Mouse (Mus musculus) bone marrow, adult 2 months (tissue): ENCODE measurements around the gene Cdh20. TPM values are rescaled to one million over a fixed set of nuclear protein-coding genes. Genes with fewer than 3 reads are reported as not detected.

ENCODE experiments used
- H3K27ac ChIP-seq: fragments of 200-500 bp; 2 replicates; pipeline ENCODE4 v1.5.1; 2012; ENCODE audit warnings: low read depth, mild to moderate bottlenecking, control low read depth, inconsistent platforms, low read length; ENCODE audit not compliant: control insufficient read depth, poor library complexity, insufficient read depth
- H3K4me1 ChIP-seq: fragments of 200-500 bp; 2 replicates; pipeline ENCODE4 v1.6.1; 2011; ENCODE audit warnings: low read length; ENCODE audit not compliant: control insufficient read depth, insufficient read depth
- H3K4me3 ChIP-seq: fragments of 200-500 bp; replicated peaks from 2 replicates; pipeline ENCODE3; 2011; ENCODE audit warnings: mild to moderate bottlenecking, low read depth, low read length, control low read depth; ENCODE audit not compliant: control insufficient read depth
- CTCF ChIP-seq: fragments of 200-500 bp; IDR thresholded peaks from 2 replicates; pipeline ENCODE4 v1.5.1; 2011; ENCODE audit warnings: low read length, control low read depth; ENCODE audit not compliant: control insufficient read depth, insufficient read depth
- POLR2A ChIP-seq: fragments of 200-500 bp; IDR thresholded peaks from 2 replicates; pipeline ENCODE4 v1.6.1; 2011; ENCODE audit warnings: low read depth, mild to moderate bottlenecking, control low read depth, low read length, borderline replicate concordance; ENCODE audit not compliant: control insufficient read depth
- WGBS: fragments of 180-500 bp; shearing (Covaris S2); methylation state at CpG from one replicate; pipeline ENCODE4 v1.1.7; 2018; 5-methylcytosine and 5-hydroxymethylcytosine counted together
- polyA plus RNA-seq: library from polyadenylated mRNA; stranded (reverse); fragments of >200 nt; gene quantifications from 2 replicates; pipeline ENCODE4 v1.2.4, GENCODE M21; 2011; ENCODE audit warnings: low replicate concordance; ENCODE audit not compliant: missing spikeins, insufficient read depth, insufficient read length

The Cdh20 gene
- polyA plus RNA-seq, 1 experiment: not detected

GRCm38 (mm10) chr1:104848256-104848919 is 80.1 kb downstream of the Cdh20 start:
- TF ChIP-seq CTCF: no peak
- TF ChIP-seq POLR2A: no peak
- no peak overlapping the region for H3K4me3 ChIP-seq
- no peaks in the 10 kb centered on the region for H3K4me1 ChIP-seq
- no peak overlapping the region for H3K27ac ChIP-seq
- 59% methylated on average over 2 of the region's 2 CpGs for WGBS

DNA sequence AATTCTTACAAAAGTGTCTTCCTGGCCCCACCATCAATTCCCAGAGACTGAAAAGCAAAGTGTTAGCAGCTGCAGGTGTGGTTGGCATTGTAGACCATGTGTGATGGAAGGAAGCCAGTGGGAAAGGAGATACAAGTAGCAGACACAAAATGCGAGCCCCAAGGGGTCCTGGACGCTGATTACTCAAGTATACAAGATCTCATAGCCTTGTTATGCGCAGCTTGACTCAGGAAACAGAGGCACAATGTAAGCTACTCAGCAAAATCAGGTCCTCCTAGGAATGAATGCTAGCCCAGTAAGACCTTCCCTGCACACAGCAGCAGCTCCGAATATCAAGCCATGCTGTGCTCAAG is 80.6 kb downstream of the Cdh20 start:
- TF ChIP-seq POLR2A (no peak), CTCF (no peak)
- 72% methylated on average over 4 of the region's 4 CpGs for WGBS
- no peaks in the 10 kb centered on the region for H3K4me1 ChIP-seq
- no peak overlapping the region for H3K4me3 ChIP-seq
- no peak overlapping the region for H3K27ac ChIP-seq

GRCm38 (mm10) chr1:104877384-104877783 is 109.1 kb downstream of the Cdh20 start:
- H3K27ac ChIP-seq: no peak overlapping the region
- H3K4me1 ChIP-seq: no peaks in the 10 kb centered on the region
- no peak overlapping the region for H3K4me3 ChIP-seq
- WGBS: 79% methylated on average over 1 of the region's 1 CpGs
- no peak for TF ChIP-seq CTCF
- TF ChIP-seq POLR2A: no peak

DNA sequence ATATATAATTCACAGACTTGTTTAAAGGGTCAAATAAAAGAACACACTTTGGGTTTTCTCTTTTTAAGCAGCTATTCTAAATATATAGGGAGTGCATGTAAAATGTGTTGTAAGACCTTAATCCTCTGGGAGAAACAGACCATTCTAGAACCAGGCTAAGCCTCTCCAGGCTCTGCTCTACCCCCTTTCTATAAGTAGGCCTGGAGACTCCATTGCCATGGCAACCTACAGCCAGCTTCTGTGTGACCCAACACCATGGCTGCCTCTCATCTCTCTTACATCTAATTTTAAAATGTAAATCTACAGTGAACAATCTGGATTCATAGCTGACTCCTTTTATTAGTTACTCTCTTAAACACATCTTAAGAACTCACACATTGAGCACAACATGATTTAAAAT is 133.5 kb downstream of the Cdh20 start:
- Histone ChIP-seq H3K4me1 (no peaks in the 10 kb centered on the region), H3K27ac (no peak overlapping the region), H3K4me3 (no peak overlapping the region)
- TF ChIP-seq CTCF (no peak), POLR2A (no peak)

DNA sequence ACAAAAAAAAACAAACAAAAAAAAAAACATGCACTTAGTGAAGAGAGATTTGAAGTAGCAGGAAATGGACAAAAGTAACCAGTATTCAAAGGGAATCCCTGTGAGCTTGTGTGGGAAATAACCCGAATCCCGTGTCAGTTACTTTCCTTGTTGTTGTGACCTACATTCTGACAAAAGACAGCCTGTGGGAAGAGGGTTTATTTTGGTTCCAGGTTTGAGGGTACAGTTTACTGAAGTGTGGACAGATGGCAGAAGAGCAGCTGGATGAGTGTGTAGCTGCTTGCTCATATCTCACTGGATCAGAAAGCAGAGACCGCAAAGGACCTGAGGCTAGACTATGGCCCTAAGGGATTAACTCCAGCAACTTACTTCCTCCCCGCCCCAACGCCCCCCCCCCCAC is 135.1 kb downstream of the Cdh20 start:
- H3K4me1 ChIP-seq: no peaks in the 10 kb centered on the region
- no peak overlapping the region for H3K4me3 ChIP-seq
- TF ChIP-seq CTCF (no peak), POLR2A (no peak)
- no peak overlapping the region for H3K27ac ChIP-seq
- 65% methylated on average over 5 of the region's 5 CpGs for WGBS

DNA sequence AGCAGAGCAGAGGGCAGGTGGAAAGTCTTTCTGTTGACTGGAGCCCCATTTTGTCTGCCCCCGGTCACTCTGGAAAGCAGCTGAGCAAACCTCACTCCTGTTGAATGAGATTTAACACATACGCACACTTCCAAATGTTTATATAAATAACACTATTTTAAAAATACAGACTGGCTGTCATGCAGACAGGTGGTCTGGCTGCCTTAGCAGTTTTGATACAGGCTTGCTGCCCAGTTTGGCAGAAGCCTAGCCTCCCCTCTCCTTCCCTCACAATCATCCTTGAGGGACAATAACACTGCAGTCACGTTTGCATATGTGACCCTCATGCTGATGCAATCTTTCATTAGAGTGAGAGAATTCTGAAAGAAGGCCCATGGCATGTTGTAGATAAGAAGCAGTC is 144.1 kb downstream of the Cdh20 start:
- no peak for TF ChIP-seq CTCF
- no peak for TF ChIP-seq POLR2A
- no peaks in the 10 kb centered on the region for H3K4me1 ChIP-seq
- no peak overlapping the region for H3K4me3 ChIP-seq
- H3K27ac ChIP-seq: no peak overlapping the region
- 71% methylated on average over 3 of the region's 3 CpGs for WGBS

DNA sequence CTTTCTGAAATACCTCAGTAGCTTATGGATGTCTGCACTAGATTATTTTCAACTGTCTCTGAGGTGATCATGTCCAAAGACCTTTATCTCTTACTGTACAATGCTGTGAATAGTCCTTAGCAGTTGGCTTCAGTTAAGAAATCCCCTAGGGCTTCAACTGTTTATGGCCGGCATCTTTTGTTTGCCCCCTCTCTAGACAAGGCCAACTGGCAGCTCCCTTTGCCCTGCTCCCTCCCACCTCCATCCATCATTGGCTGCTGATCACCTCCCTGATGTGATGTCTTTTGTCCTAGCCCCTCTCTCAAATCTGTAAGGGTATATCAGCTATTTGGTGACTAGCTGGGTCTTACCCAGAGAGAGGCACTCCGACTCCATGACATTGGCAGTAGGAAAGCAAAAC is 148.2 kb downstream of the Cdh20 start:
- Histone ChIP-seq H3K4me1 (no peaks in the 10 kb centered on the region), H3K27ac (no peak overlapping the region), H3K4me3 (no peak overlapping the region)
- 65% methylated on average over 2 of the region's 2 CpGs for WGBS
- TF ChIP-seq CTCF: no peak
- no peak for TF ChIP-seq POLR2A

GRCm38 (mm10) chr1:104917307-104917836 is 149.0 kb downstream of the Cdh20 start:
- Histone ChIP-seq H3K27ac (no peak overlapping the region), H3K4me1 (no peaks in the 10 kb centered on the region), H3K4me3 (no peak overlapping the region)
- TF ChIP-seq CTCF (no peak), POLR2A (no peak)
- 75% methylated on average over 1 of the region's 1 CpGs for WGBS

DNA sequence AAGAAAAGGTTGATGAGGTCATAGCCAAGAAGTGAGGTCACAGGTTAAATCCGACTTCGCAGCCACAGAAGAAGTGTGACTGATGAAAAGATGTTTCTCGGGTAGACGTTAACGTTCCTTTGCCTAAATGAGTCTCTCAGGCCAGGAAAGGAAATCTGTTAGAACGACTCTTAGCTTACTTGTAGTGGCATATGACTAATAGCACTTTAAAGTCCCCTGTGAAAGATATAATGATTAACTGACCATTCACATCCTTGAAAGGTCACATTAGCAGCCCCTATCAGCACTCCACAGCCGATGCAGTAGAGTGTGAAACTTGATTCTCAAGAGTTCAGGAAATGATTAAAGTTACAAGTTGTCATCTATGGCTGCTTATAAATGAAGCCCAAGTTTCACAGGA is 164.7 kb downstream of the Cdh20 start:
- Histone ChIP-seq H3K4me3 (no peak overlapping the region), H3K27ac (no peak overlapping the region), H3K4me1 (no peaks in the 10 kb centered on the region)
- TF ChIP-seq CTCF (no peak), POLR2A (no peak)
- WGBS: 33% methylated on average over 7 of the region's 7 CpGs
